Mouse (Mus musculus) thymus, adult 2 months (tissue): ENCODE data around the gene Xrra1. TPM values are rescaled to one million over a fixed set of nuclear protein-coding genes. Genes with fewer than 3 reads are reported as not detected.
A peak's percentile ranks its signal among the peaks of the same experiment; 100 is the strongest.

Experiments
- DNase-seq: peaks from one replicate; pipeline ENCODE4 v3.0.0; 2021
- H3K27ac ChIP-seq: fragments of 200-500 bp; 2 replicates; pipeline ENCODE4 v1.5.1; 2012; ENCODE audit warnings: low read length, control low read depth; ENCODE audit not compliant: control insufficient read depth, insufficient read depth
- H3K27me3 ChIP-seq: fragments of 200-500 bp; 2 replicates; pipeline ENCODE4 v1.6.1; 2012; ENCODE audit warnings: mild to moderate bottlenecking, low read length, moderate library complexity, mixed read lengths; ENCODE audit not compliant: control insufficient read depth, insufficient read depth
- H3K36me3 ChIP-seq: fragments of 200-500 bp; 2 replicates; pipeline ENCODE4 v1.6.1; 2012; ENCODE audit warnings: mild to moderate bottlenecking, low read length, moderate library complexity; ENCODE audit not compliant: control insufficient read depth, insufficient read depth
- H3K4me1 ChIP-seq: fragments of 200-500 bp; replicated peaks from 2 replicates; pipeline ENCODE4 v1.6.1; 2012; ENCODE audit warnings: low read length; ENCODE audit not compliant: control insufficient read depth, insufficient read depth
- H3K4me3 ChIP-seq: fragments of 200-500 bp; 2 replicates; pipeline ENCODE4 v1.5.1; 2012; ENCODE audit warnings: mild to moderate bottlenecking, low read length, control low read depth, moderate library complexity; ENCODE audit not compliant: control insufficient read depth, insufficient read depth
- CTCF ChIP-seq: fragments of 200-500 bp; IDR thresholded peaks from 2 replicates; pipeline ENCODE4 v1.5.1; 2012; ENCODE audit warnings: mild to moderate bottlenecking, control low read depth, low read length, moderate library complexity, borderline replicate concordance; ENCODE audit not compliant: control insufficient read depth, poor library complexity, insufficient read depth; ENCODE audit errors: extremely low read depth
- POLR2A ChIP-seq: fragments of 200-500 bp; IDR thresholded peaks from 2 replicates; pipeline ENCODE4 v1.6.1; 2012; ENCODE audit warnings: mild to moderate bottlenecking, low read length, control low read depth, moderate library complexity; ENCODE audit not compliant: control insufficient read depth, poor library complexity, insufficient read depth; ENCODE audit errors: extremely low read depth
- WGBS: fragments of 180-500 bp; shearing (Covaris S2); methylation state at CpG from one replicate; pipeline ENCODE4 v1.1.7; 2018; 5-methylcytosine and 5-hydroxymethylcytosine counted together
- polyA plus RNA-seq: library from polyadenylated mRNA; depleted of rRNA; stranded (reverse); fragments of >200 nt; gene quantifications from 2 replicates; pipeline ENCODE4 v1.2.3, GENCODE M21; 2012

Gene Xrra1
- polyA plus RNA-seq, 1 experiment, result 26.0 TPM

DNA sequence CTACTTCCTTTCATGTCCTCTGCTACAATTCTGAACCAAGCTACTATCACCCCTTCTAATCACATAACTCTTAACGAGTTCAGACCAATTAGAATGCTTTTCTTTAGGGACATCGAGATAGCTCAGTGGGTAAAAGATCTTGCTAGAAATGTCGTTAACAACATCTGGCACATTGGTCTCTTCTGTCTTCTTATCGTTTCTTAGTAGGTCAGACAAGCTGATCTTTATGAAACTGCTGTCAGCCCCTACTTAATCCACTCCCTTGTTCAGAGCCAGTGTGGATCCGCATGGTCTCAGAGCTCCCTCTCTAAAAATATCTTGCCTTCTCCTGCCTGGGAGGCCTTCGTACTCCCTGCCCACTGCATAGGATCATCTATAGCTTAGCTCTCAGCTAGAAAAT lies 15.0 kb downstream of the Xrra1 start:
- WGBS, result 93% methylated on average over 6 of the region's 6 CpGs
- Histone ChIP-seq H3K27ac (no peak overlapping the region), H3K27me3 (no peaks in the 10 kb centered on the region), H3K4me1 (peaks cover 13% of the 10 kb centered on the region), H3K4me3 (no peak overlapping the region), H3K36me3 (peaks cover 37% of the 10 kb centered on the region)
- no peak for TF ChIP-seq CTCF
- TF ChIP-seq POLR2A, result no peak
- DNase-seq, result no peak

GRCm38 (mm10) chr7:99875891-99876290 lies 17.0 kb downstream of the Xrra1 start:
- no peak for DNase-seq
- no peaks in the 10 kb centered on the region for H3K27me3 ChIP-seq
- no peak for TF ChIP-seq POLR2A
- no peak for TF ChIP-seq CTCF
- H3K36me3 ChIP-seq, result peaks cover 28% of the 10 kb centered on the region
- H3K4me1 ChIP-seq, result peaks cover 13% of the 10 kb centered on the region
- H3K4me3 ChIP-seq, result no peak overlapping the region
- peak overlapping the region; percentile 35; the same call in 1 of the 2 replicates for H3K27ac ChIP-seq
- 30% methylated on average over 5 of the region's 5 CpGs for WGBS

DNA sequence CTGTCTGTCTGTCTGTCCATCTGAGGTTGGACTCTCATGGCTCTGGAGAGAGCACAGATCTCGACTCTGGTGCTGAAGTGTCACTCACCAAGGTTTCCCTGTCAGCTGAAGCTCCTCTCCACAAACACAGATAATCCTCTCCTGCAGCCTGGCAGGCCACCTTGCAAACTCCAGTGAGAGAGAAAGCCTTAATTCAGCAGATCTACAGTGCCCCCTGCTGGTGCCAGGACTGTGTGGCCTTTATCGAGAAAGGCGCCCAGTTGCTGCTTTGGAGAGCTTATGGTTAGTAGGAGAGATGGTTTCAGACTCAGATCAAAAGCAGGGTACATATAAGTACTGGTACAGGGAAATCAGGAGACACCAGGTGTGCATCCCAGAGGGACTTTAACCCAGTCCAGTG lies 17.4 kb downstream of the Xrra1 start:
- Histone ChIP-seq H3K4me3 (no peak overlapping the region), H3K4me1 (peaks cover 13% of the 10 kb centered on the region), H3K36me3 (peaks cover 26% of the 10 kb centered on the region), H3K27me3 (no peaks in the 10 kb centered on the region), H3K27ac (peak overlapping the region; percentile 35; the same call in 1 of the 2 replicates)
- WGBS, result 4% methylated on average over 3 of the region's 3 CpGs
- TF ChIP-seq POLR2A (no peak), CTCF (peak; percentile 76; the same call in 1 of the 2 replicates)
- DNase-seq, result peak; percentile 86

DNA sequence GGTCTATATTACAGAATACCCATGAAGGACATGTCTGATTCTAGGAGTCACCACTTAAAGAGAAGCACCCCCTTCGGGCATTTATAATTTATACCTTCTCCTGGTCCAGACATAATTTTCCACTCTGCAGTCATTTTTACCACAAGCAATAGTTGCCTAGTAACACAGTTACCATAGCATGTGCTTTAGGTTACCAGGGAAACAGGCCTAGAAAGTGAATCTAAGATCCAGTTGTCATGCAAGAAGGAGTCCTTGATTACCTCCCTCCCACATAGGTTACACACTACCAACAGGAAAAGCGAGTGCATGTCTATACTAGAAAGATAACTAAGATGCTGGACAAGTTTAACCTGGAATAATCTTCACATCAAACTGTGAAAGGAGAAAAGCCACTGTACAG lies 19.3 kb downstream of the Xrra1 start:
- no peak overlapping the region for H3K4me3 ChIP-seq
- 82% methylated on average over 2 of the region's 2 CpGs for WGBS

GRCm38 (mm10) chr7:99887230-99887735 lies 28.4 kb downstream of the Xrra1 start:
- Histone ChIP-seq H3K4me1 (peaks cover 53% of the 10 kb centered on the region), H3K4me3 (no peak overlapping the region), H3K27ac (no peak overlapping the region), H3K36me3 (0 out of 2 replicates have a peak, but pooled peaks cover 4% of the 10 kb centered on the region), H3K27me3 (no peaks in the 10 kb centered on the region)
- TF ChIP-seq CTCF (no peak), POLR2A (no peak)
- no peak for DNase-seq
- 66% methylated on average over 2 of the region's 2 CpGs for WGBS

More for the DNA sequence above, 19.3 kb downstream of the Xrra1 start:
- no peak for DNase-seq
- H3K4me1 ChIP-seq, result peaks cover 13% of the 10 kb centered on the region
- H3K27ac ChIP-seq, result no peak overlapping the region
- H3K27me3 ChIP-seq, result no peaks in the 10 kb centered on the region
- TF ChIP-seq POLR2A (no peak), CTCF (no peak)
- H3K36me3 ChIP-seq, result peaks cover 16% of the 10 kb centered on the region

GRCm38 (mm10) chr7:99887743-99888142 lies 28.8 kb downstream of the Xrra1 start:
- no peak overlapping the region for H3K4me3 ChIP-seq
- peaks cover 57% of the 10 kb centered on the region for H3K4me1 ChIP-seq
- H3K36me3 ChIP-seq, result 0 out of 2 replicates have a peak, but pooled peaks cover 4% of the 10 kb centered on the region
- TF ChIP-seq POLR2A (no peak), CTCF (no peak)
- no peak for DNase-seq
- H3K27me3 ChIP-seq, result no peaks in the 10 kb centered on the region
- no peak overlapping the region for H3K27ac ChIP-seq
